Mouse (Mus musculus) lung, adult 2 months (tissue): ENCODE data around the gene Kctd15.

Source experiments
- CTCF ChIP-seq: fragments of 200-500 bp; IDR thresholded peaks from 2 replicates; pipeline ENCODE4 v1.5.1; 2011; ENCODE audit warnings: mild to moderate bottlenecking, low read length, control low read depth; ENCODE audit not compliant: insufficient read depth
- POLR2A ChIP-seq: fragments of 200-500 bp; IDR thresholded peaks from 2 replicates; pipeline ENCODE4 v1.6.1; 2011; ENCODE audit warnings: low read depth, mild to moderate bottlenecking, control low read depth, low read length, borderline replicate concordance; ENCODE audit errors: extremely low read depth

GRCm38 (mm10) chr7:34644591-34644990, 11.9 kb downstream of the Kctd15 start:
- TF ChIP-seq CTCF (no peak), POLR2A (no peak)
